Mouse (Mus musculus) cortical plate, adult 2 months (tissue): ENCODE measurements at regions not wholly inside any gene's neighbourhood (a gene's known extent, or its start where the extent isn't known, plus 50 kb on each side); places are given as distances from the start of the nearest gene placed in this dataset.

ENCODE experiments used
- CTCF ChIP-seq: fragments of 200-500 bp; IDR thresholded peaks from 2 replicates; pipeline ENCODE4 v1.5.1; 2011; ENCODE audit warnings: mild to moderate bottlenecking, control low read depth, low read length; ENCODE audit not compliant: insufficient read depth; ENCODE audit errors: extremely low read depth
- POLR2A ChIP-seq: fragments of 200-500 bp; IDR thresholded peaks from 2 replicates; pipeline ENCODE4 v1.6.1; 2011; ENCODE audit warnings: mild to moderate bottlenecking, low read length, control low read depth; ENCODE audit not compliant: insufficient read depth; ENCODE audit errors: extremely low read depth

GRCm38 (mm10) chr15:44882219-44882618 is 4748.1 kb downstream of the 9330182O14Rik start:
- TF ChIP-seq POLR2A (no peak), CTCF (no peak)
